Mouse (Mus musculus): ENCODE results near the gene Cfap70. TPM values are rescaled to one million over a fixed set of nuclear protein-coding genes. Genes with fewer than 3 reads are reported as not detected.

Cfap70 gene
- 0.19 and 0.25 TPM in 2 replicates for polyA plus RNA-seq (2016; fragmentation: Nextera tagmentation; extraction: Ambion mirVana)

DNA sequence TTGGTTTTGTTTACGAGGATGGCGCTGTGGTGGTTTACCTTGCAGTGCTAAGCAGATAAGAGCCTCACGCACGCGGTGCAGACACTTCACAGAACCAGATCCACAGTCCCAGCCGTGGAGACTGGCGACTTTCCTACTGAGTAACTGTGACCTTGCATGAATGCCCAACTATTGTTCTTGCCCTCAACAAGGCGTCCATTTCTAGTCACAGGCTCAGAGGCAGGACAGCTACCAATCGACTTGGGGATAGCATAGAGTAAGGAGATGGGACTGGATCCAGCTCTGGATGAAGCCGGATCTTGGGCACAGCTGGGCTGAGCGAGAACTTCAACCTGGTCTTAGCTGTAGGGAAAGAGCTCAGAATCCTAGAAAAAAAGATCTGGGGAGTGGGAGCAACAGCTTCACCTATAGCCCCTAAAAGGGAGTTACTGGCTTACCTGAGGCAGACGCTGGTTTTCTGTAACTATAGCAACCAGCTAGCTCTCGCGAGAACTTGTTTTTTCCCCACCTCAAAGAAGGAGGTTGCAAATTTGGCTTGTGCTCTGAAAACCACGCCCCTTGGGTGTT, at the start of gene Cfap70:
TSS of gene Cfap70 (minus strand) at position 462 of the 567 bp plus-strand sequence.
- Histone ChIP-seq H3K36me3 (peaks cover 22% of the 10 kb centered on the region), H3K27ac (peak within 1 kb of the TSS; percentile 53; the same call in 1 of the 2 replicates), H3K4me3 (peak within 1 kb of the TSS; percentile 53), H3K9ac (peak within 1 kb of the TSS; percentile 58), H3K4me2 (peak within 1 kb of the TSS; percentile 91), H3K9me3 (replicated peaks) (no peaks in the 10 kb centered on the region), H3K4me1 (peaks cover 18% of the 10 kb centered on the region), H3K27me3 (replicated peaks) (0 out of 2 replicates have a peak, but pooled peaks cover 3% of the 10 kb centered on the region)
- peak; percentile 79 for ATAC-seq
- 5% methylated on average over 15 of the region's 15 CpGs for WGBS (ENCODE audit: insufficient replicate concordance)

DNA sequence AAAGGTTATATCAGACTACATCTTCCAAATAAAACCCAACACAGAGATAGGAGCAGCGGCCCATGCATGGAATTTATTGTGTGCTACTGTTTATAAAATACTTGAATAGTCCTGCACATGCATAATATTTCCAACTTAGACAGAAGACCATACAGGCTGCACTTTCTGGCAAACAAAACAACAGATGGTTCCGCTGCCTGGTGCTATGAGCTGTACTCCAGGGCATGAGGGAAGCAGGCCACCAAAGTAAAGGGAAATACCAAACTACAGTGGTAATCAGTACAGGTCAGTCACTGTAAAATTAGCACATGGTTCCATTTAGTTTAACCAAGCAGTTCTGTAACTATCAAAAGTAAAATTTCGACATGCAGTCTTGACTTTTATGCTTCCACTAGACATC, 48.0 kb upstream of the Cfap70 start:
- Histone ChIP-seq H3K4me3 (no peak overlapping the region), H3K36me3 (peaks cover 50% of the 10 kb centered on the region), H3K4me2 (no peak overlapping the region), H3K27me3 (replicated peaks) (no peaks in the 10 kb centered on the region), H3K9ac (no peak overlapping the region), H3K27ac (no peak overlapping the region), H3K4me1 (no peaks in the 10 kb centered on the region), H3K9me3 (replicated peaks) (no peaks in the 10 kb centered on the region)
- no peak for ATAC-seq
- WGBS (ENCODE audit: insufficient replicate concordance), result 89% methylated on average over 3 of the region's 3 CpGs

DNA sequence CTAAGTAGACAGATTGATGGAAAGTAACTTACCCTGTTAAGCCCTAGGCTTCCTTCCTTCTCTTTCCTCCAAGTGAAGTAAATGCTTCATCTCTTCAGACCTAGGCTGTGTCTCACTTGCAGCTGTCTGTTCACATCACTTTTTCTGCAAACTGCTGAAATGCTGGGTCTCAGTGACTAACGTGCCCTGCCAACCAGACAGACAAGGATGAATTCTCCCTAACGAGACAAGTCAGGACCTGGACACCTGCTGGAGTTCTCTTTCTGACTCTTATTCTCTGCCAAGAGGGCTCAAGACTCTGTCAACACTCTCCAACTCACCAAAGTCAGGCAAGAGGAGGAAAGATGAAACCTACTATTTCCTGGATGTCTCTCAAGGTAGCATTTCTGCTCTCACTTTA, 44.6 kb upstream of the Cfap70 start, which contains the start of gene Mss51:
TSS of gene Mss51 (minus strand) at position 299 of the 400 bp plus-strand sequence.
- Histone ChIP-seq H3K9me3 (replicated peaks) (no peaks in the 10 kb centered on the region), H3K4me3 (no peak within 1 kb of the TSS), H3K27me3 (replicated peaks) (no peaks in the 10 kb centered on the region), H3K4me2 (no peak within 1 kb of the TSS), H3K36me3 (peaks cover 58% of the 10 kb centered on the region), H3K9ac (no peak within 1 kb of the TSS), H3K27ac (no peak within 1 kb of the TSS), H3K4me1 (no peaks in the 10 kb centered on the region)
- whole genome bisulfite sequencing (ENCODE audit: insufficient replicate concordance), result 84% methylated on average over 2 of the region's 2 CpGs
- ATAC-seq, result no peak

DNA sequence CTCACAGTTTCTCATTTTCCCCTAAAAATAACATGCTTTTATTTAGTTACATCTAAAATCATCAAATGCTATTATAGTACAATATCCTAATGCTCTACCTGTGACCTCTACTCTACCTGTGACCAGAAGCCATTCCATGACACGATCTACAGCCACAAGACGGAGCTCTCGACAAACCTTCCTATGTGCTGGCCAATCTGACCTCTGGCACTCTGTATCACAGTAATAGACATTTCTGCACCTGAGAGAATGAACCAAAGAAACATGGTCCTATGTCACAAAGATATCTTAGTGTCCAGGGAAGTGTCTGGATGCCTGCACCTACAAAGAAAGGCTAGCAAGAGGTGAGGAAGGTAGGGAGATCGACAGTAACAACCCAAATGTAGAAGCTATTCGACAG, 34.0 kb upstream of the Cfap70 start:
- Histone ChIP-seq H3K36me3 (peaks cover 44% of the 10 kb centered on the region), H3K9me3 (replicated peaks) (no peaks in the 10 kb centered on the region), H3K9ac (no peak overlapping the region), H3K27ac (no peak overlapping the region), H3K4me2 (no peak overlapping the region), H3K4me3 (no peak overlapping the region), H3K4me1 (peaks cover 13% of the 10 kb centered on the region), H3K27me3 (replicated peaks) (no peaks in the 10 kb centered on the region)
- no peak for ATAC-seq
- 93% methylated on average over 5 of the region's 5 CpGs for WGBS (ENCODE audit: insufficient replicate concordance)

DNA sequence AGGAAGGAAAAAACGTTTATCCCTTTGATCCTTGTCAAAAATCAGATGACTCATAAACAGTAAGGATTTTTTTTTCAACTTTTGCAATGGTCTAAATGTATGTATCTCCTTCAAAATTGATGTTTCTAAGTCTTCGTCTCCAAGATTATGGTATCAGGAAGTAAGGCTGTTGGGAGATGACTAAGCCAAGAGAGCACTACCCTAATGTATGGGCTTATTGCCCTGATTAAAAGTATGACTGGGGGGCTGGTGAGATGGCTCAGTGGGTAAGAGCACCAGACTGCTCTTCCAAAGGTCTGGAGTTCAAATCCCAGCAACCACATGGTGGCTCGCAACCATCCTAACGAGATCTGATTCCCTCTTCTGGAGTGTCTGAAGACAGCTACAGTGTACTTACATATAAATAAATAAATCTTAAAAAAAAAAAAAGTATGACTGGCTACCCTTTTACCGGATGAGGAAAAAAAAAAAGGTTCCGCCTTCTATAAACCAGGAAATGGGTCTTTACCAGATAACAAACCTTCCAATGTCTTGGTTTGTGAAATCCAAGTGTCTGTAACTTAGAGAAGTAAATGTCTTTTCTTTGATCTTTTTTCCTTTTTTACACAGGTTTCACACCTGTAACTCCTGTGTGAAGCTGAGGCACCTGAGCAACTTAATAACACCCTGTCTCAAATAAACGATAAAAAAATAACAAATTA, 30.2 kb upstream of the Cfap70 start:
- H3K4me3 ChIP-seq, result no peak overlapping the region
- no peak for ATAC-seq
- no peaks in the 10 kb centered on the region for H3K27me3 ChIP-seq (replicated peaks)
- H3K36me3 ChIP-seq, result peaks cover 29% of the 10 kb centered on the region
- H3K27ac ChIP-seq, result no peak overlapping the region
- peaks cover 36% of the 10 kb centered on the region for H3K4me1 ChIP-seq
- H3K9me3 ChIP-seq (replicated peaks), result no peaks in the 10 kb centered on the region
- no peak overlapping the region for H3K9ac ChIP-seq
- WGBS (ENCODE audit: insufficient replicate concordance), result 69% methylated on average over 7 of the region's 7 CpGs
- no peak overlapping the region for H3K4me2 ChIP-seq

DNA sequence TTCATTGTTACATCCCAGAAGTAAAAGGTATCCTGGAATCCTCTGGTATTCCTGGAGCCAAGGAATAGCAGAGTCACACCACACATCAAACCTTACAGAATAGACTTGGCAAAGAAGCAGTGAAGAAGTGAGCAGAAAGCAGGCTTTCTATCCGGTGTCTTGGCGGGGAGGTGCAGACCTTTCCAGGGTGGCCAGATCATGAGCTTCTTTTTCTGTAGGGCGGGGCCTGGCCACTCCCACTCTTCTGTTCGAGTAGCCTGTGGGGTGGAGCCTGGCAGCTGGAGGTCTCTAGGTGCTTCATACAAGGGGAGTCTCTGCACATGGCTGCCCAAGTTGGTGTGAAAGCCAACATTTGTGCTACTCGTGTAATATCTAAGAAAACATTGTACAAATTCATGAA, 29.2 kb upstream of the Cfap70 start:
- no peak overlapping the region for H3K4me3 ChIP-seq
- no peak overlapping the region for H3K9ac ChIP-seq
- H3K4me1 ChIP-seq, result peaks cover 40% of the 10 kb centered on the region
- H3K4me2 ChIP-seq, result peak overlapping the region; percentile 51
- H3K27ac ChIP-seq, result peak overlapping the region; percentile 62; the same call in 1 of the 2 replicates
- no peaks in the 10 kb centered on the region for H3K27me3 ChIP-seq (replicated peaks)
- peak; percentile 54 for ATAC-seq
- WGBS (ENCODE audit: insufficient replicate concordance), result 9% methylated on average over 5 of the region's 5 CpGs
- H3K36me3 ChIP-seq, result peaks cover 21% of the 10 kb centered on the region
- H3K9me3 ChIP-seq (replicated peaks), result no peaks in the 10 kb centered on the region

DNA sequence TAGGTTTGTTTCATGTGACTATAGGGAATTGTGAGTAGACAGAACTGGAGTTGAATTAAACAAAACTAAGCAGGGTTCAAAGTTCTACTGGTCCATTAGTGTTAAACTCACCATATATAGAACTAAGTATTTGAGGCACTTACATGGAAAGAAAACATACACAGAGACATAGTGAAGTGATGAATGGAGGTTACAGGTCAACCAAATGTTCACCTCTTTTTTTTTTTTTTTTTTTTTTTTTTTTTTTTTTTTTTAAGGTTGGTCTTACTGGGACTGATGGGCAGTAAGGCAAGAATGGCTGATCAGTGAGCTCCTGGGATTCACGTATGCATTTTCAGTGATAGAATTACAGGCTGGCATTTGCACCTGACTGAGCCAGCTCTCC, 28.2 kb upstream of the Cfap70 start:
- peak overlapping the region; percentile 94 for H3K27ac ChIP-seq
- H3K4me2 ChIP-seq, result peak overlapping the region; percentile 82
- peaks cover 26% of the 10 kb centered on the region for H3K36me3 ChIP-seq
- no peaks in the 10 kb centered on the region for H3K9me3 ChIP-seq (replicated peaks)
- WGBS (ENCODE audit: insufficient replicate concordance), result 67% methylated on average over 1 of the region's 1 CpGs
- H3K27me3 ChIP-seq (replicated peaks), result no peaks in the 10 kb centered on the region
- H3K4me1 ChIP-seq, result peaks cover 40% of the 10 kb centered on the region
- H3K9ac ChIP-seq, result peak overlapping the region; percentile 92
- no peak for ATAC-seq
- peak overlapping the region; percentile 86 for H3K4me3 ChIP-seq

DNA sequence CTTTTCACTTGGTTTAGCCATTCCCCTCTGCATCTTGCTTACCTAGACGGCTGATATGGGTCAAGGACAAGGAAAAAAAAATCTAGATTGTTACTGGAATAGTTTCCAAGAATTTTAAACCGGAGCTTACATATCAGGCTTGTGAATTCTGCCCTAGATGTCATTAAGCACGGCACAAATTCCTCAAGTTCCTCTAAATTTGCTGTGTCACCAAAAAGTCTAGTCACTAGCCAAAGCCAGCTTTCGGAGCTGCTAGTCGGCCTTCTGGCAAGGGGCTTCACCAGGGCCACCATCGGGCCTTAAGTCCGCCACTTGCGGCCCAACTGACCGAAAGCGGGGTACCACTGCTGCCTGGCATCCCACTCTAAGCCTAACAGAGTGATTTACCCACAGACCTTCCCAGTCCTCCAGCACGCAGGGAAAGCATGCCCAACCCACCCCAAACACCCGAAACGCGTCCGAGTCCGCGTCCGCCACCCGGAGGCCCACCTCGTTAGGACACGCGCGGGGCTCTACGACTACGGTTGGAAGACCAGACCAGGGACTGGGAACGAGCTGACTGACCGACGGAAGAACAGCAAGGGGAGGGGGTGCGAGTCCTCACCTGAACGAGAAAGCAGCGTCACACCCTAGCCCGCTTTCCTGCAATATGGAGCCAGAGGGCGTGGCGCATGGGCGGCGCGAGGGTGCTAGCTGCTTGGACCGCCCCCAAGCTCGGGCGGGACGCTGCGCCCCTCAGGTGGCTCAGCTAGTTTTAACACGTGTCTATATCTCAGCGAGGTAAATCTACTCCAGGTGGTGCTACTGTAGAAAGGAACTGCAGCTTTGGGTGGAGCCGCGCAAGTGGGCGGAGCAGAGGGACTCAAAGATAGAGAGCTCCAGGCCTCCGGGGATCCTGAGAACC, 27.5 kb upstream of the Cfap70 start, which contains the start of gene Anxa7:
TSS of gene Anxa7 (minus strand) at position 843 of the 904 bp plus-strand sequence.
- H3K9me3 ChIP-seq (replicated peaks), result no peaks in the 10 kb centered on the region
- H3K4me3 ChIP-seq, result peak within 1 kb of the TSS; percentile 86
- peak within 1 kb of the TSS; percentile 82 for H3K4me2 ChIP-seq
- peaks cover 20% of the 10 kb centered on the region for H3K36me3 ChIP-seq
- H3K9ac ChIP-seq, result peak within 1 kb of the TSS; percentile 92
- peak within 1 kb of the TSS; percentile 94 for H3K27ac ChIP-seq
- under 1% methylated on average over 48 of the region's 48 CpGs for WGBS (ENCODE audit: insufficient replicate concordance)
- ATAC-seq, result peak; percentile 85
- H3K27me3 ChIP-seq (replicated peaks), result no peaks in the 10 kb centered on the region
- H3K4me1 ChIP-seq, result peaks cover 40% of the 10 kb centered on the region

DNA sequence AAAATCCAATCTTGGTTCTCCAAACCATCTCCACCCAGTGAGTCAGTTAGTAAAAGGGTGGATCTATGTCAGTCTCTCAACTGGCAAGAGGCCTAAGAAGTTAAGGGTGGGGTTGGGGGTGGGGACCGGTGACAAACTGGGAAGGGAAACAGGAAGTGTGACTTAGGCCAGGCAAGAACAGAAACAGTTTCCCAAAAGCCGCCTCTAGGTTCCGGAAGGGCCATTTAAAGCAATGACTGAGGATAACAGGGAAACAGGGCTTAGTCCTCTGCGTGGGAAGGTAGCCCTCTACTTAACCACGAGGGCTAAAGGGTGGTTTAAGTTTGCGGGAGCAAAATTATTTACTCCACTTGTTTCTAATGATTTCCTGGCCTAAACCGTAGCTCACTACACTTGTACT, 26.8 kb upstream of the Cfap70 start:
- peak; percentile 85 for ATAC-seq
- peak overlapping the region; percentile 94 for H3K27ac ChIP-seq
- H3K36me3 ChIP-seq, result peaks cover 18% of the 10 kb centered on the region
- WGBS (ENCODE audit: insufficient replicate concordance), result 2% methylated on average over 7 of the region's 7 CpGs
- no peaks in the 10 kb centered on the region for H3K9me3 ChIP-seq (replicated peaks)
- H3K4me1 ChIP-seq, result peaks cover 40% of the 10 kb centered on the region
- H3K4me2 ChIP-seq, result peak overlapping the region; percentile 82
- peak overlapping the region; percentile 86 for H3K4me3 ChIP-seq
- no peaks in the 10 kb centered on the region for H3K27me3 ChIP-seq (replicated peaks)
- peak overlapping the region; percentile 92 for H3K9ac ChIP-seq

DNA sequence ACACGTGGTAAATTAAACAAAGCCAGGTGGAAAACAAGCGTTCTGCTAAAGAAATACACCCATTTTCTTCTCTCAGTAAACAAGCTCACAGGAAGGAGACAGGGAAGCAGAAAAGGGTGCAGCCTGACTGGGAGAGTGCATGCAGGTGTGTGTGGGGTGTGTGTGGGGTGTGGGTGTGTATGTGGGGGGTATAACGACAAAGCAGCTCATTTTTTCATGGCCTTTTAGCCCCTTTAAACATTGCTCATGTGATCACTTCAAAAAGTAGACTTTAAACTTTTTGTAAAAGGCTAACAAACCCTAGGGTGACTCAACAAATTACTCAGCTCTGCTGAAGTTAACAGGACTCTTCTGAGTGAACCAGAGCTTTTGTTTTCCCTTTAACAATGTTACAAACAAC, 26.4 kb upstream of the Cfap70 start:
- ATAC-seq, result peak; percentile 28
- peak overlapping the region; percentile 92 for H3K9ac ChIP-seq

DNA sequence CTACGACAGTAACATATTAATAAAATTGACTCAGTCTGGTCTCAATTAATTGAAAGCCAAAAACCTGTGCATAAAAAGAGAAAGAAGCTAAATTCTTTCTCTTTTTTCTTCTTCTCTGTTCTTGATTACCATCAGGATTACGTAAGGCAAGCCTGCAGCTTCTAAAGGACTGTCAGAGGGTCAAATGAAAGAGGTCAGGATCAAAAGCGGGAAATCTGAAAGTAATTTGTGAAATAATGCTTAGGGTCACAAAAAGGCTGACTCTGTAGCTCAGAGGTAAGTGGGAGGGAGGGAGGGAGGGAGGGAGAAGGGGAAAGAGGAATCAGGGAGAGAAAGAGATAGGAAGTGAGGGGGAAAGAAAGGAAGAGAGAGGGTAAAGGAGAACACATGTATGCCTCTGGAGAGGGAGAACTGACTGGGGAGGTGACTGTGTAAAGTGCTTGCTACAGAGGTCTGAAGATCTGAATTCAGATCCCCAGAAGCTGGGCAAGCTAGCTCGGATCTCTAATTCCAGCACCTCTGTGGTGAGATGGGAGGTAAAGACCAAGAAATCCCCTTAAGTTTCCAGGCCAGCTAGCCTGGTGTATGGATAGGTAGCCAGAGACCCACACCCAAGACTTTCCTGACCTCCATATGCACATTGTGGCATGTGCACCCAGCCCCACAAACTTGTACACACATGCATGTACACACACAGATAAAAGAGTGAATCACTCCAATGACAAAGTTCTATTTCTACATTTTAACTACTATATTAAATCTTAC, 25.4 kb upstream of the Cfap70 start:
- no peak for ATAC-seq
- peaks cover 40% of the 10 kb centered on the region for H3K4me1 ChIP-seq
- peak overlapping the region; percentile 49 for H3K4me2 ChIP-seq
- H3K9me3 ChIP-seq (replicated peaks), result no peaks in the 10 kb centered on the region
- H3K36me3 ChIP-seq, result peaks cover 24% of the 10 kb centered on the region
- peak overlapping the region; percentile 44; the same call in 1 of the 2 replicates for H3K9ac ChIP-seq
- no peaks in the 10 kb centered on the region for H3K27me3 ChIP-seq (replicated peaks)
- 68% methylated on average over 4 of the region's 4 CpGs for WGBS (ENCODE audit: insufficient replicate concordance)
- H3K4me3 ChIP-seq, result peak overlapping the region; percentile 21; the same call in 1 of the 2 replicates
- peak overlapping the region; percentile 61 for H3K27ac ChIP-seq

More for the DNA sequence above, 26.4 kb upstream of the Cfap70 start:
- Histone ChIP-seq H3K27ac (peak overlapping the region; percentile 94), H3K27me3 (replicated peaks) (no peaks in the 10 kb centered on the region), H3K9me3 (replicated peaks) (no peaks in the 10 kb centered on the region), H3K36me3 (peaks cover 18% of the 10 kb centered on the region), H3K4me2 (peak overlapping the region; percentile 82), H3K4me3 (peak overlapping the region; percentile 86), H3K4me1 (peaks cover 40% of the 10 kb centered on the region)
- WGBS (ENCODE audit: insufficient replicate concordance), result 14% methylated on average over 3 of the region's 3 CpGs
